Mouse (Mus musculus) effector memory CD4-positive, alpha-beta T cell, adult 7 months (primary cell): Measurements from ENCODE around the gene Gm28961. TPM values are rescaled to one million over a fixed set of nuclear protein-coding genes. Genes with fewer than 3 reads are reported as not detected.

Experiments used
- polyA plus RNA-seq: library from polyadenylated mRNA; unstranded; fragments of 100-300 nt; shearing (Covaris generic); gene quantifications from one replicate; pipeline ENCODE4 v1.2.1, GENCODE M21; 2017

Gene Gm28961
- polyA plus RNA-seq: not detected

GRCm38 (mm10) chrY:57705397-57705796 is at the start of gene Gm28961:
Gene Gm28961 (plus strand): TSS chrY:57705697.

Other genes starting within 250 kb of the Gm28961 start
- gene Gm21943, start 172.0 kb upstream of the Gm28961 start, polyA plus RNA-seq: not detected